ENCODE assay signal across 23 mouse cellular contexts in the genomic region with DNA sequence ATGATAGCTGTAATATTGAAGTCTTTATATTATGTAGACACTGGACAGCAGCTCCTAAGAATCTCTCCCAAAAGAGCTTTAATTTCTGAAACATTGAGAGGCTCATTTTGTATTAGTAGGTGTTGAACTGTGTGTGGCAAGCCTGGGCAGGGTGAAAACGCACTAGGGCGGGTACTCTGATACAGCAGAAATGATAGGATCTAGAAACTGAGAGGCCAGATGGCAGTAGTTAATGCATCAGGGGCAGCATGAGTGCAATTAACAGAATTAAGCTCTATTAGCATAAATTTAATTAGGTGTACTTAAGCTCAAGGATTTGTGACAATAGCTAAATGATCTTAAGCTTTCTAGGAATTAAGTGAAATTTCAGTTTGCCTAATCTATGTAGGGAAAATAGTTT.
DNase-seq lines count a peak whose midpoint lies in the region; ATAC-seq lines count a peak whose summit lies in the region.
"Had no signal": no experiment of that assay in that cellular context is flagged by ENCODE, and none has a peak within 500 bp of the region (broad histone marks: within the 10 kb centered on the region; RNA-seq: fewer than 3 reads in every experiment).

No protein-coding gene starts in this region.

- WGBS in forebrain, embryonic 11.5 days = 44% methylated on average over 2 of the region's 2 CpGs
- 45% methylated on average over 2 of the region's 2 CpGs for WGBS in forebrain, embryonic 10.5 days
- WGBS in neural tube, embryonic 12.5 days = 60% methylated on average over 2 of the region's 2 CpGs
- 47% methylated on average over 2 of the region's 2 CpGs for WGBS in midbrain, embryonic 14.5 days

- DNase-seq in forebrain, embryonic 11.5 days (ENCODE audit: low spot score) = no peak
- no peak for DNase-seq in forebrain, embryonic 10.5 days (ENCODE audit: extremely low spot score, low spot score)
- DNase-seq in neural tube, embryonic 10.5 days (ENCODE audit: extremely low spot score, low spot score) = no peak
- peak; percentile 25 for DNase-seq in midbrain, embryonic 14.5 days
- DNase-seq in kidney, postnatal 10 days = no peak
- no peak for DNase-seq in layer of hippocampus, postnatal 36 days
- DNase-seq: adrenal gland, postnatal 25 days; cerebellum, adult 18-20 months; gastrocnemius, postnatal 14 days; heart, postnatal 4 days; kidney, adult 9 months; kidney, postnatal 36 days; lung, adult 2 months; lung, postnatal 4 days; thymus, adult 2 months had no signal

- H3K36me3 ChIP-seq in forebrain, embryonic 11.5 days (ENCODE audit: control insufficient read depth, insufficient read depth, low read length) = no peaks in the 10 kb centered on the region
- H3K36me3 ChIP-seq in forebrain, embryonic 10.5 days (replicated peaks) = no peaks in the 10 kb centered on the region
- no peaks in the 10 kb centered on the region for H3K36me3 ChIP-seq in neural tube, embryonic 12.5 days
- no peaks in the 10 kb centered on the region for H3K36me3 ChIP-seq in midbrain, embryonic 14.5 days (ENCODE audit: control insufficient read depth, insufficient read depth, low read length)
- H3K36me3 ChIP-seq: embryonic facial prominence, embryonic 10.5 days; heart, embryonic 15.5 days; intestine, embryonic 15.5 days; stomach, embryonic 15.5 days had no signal

- no peaks in the 10 kb centered on the region for H3K4me1 ChIP-seq in forebrain, embryonic 11.5 days (replicated peaks; ENCODE audit: control insufficient read depth, insufficient read depth, low read length)
- H3K4me1 ChIP-seq in forebrain, embryonic 10.5 days = no peaks in the 10 kb centered on the region
- no peaks in the 10 kb centered on the region for H3K4me1 ChIP-seq in neural tube, embryonic 12.5 days
- H3K4me1 ChIP-seq in midbrain, embryonic 14.5 days (ENCODE audit: control insufficient read depth, insufficient read depth, low read length) = no peaks in the 10 kb centered on the region
- H3K4me1 ChIP-seq: embryonic facial prominence, embryonic 10.5 days; heart, embryonic 15.5 days; intestine, embryonic 15.5 days; stomach, embryonic 15.5 days had no signal

- H3K27ac ChIP-seq in forebrain, embryonic 11.5 days (ENCODE audit: low read depth, low read length) = no peak overlapping the region
- H3K27ac ChIP-seq in forebrain, embryonic 10.5 days = no peak overlapping the region
- no peak overlapping the region for H3K27ac ChIP-seq in neural tube, embryonic 12.5 days
- no peak overlapping the region for H3K27ac ChIP-seq in midbrain, embryonic 14.5 days (replicated peaks; ENCODE audit: low read depth, low read length)
- H3K27ac ChIP-seq: embryonic facial prominence, embryonic 10.5 days; heart, embryonic 15.5 days; intestine, embryonic 15.5 days; stomach, embryonic 15.5 days had no signal

- H3K9ac ChIP-seq in forebrain, embryonic 11.5 days (ENCODE audit: low read length) = no peak overlapping the region
- no peak overlapping the region for H3K9ac ChIP-seq in neural tube, embryonic 12.5 days
- H3K9ac ChIP-seq in midbrain, embryonic 14.5 days (replicated peaks; ENCODE audit: low read length) = no peak overlapping the region
- H3K9ac ChIP-seq: heart, embryonic 15.5 days; intestine, embryonic 15.5 days; stomach, embryonic 15.5 days had no signal

- no peak overlapping the region for H3K4me2 ChIP-seq in forebrain, embryonic 11.5 days (ENCODE audit: low read depth, low read length, severe bottlenecking)
- H3K4me2 ChIP-seq in neural tube, embryonic 12.5 days (replicated peaks) = no peak overlapping the region
- H3K4me2 ChIP-seq in midbrain, embryonic 14.5 days (ENCODE audit: low read length) = no peak overlapping the region
- H3K4me2 ChIP-seq: heart, embryonic 15.5 days; intestine, embryonic 15.5 days; liver, embryonic 11.5 days; stomach, embryonic 15.5 days had no signal

- no peaks in the 10 kb centered on the region for H3K27me3 ChIP-seq in forebrain, embryonic 11.5 days (ENCODE audit: control insufficient read depth, insufficient read depth, low read length)
- no peaks in the 10 kb centered on the region for H3K27me3 ChIP-seq in forebrain, embryonic 10.5 days (ENCODE audit: poor library complexity, severe bottlenecking)
- H3K27me3 ChIP-seq in neural tube, embryonic 12.5 days (replicated peaks) = no peaks in the 10 kb centered on the region
- H3K27me3 ChIP-seq in midbrain, embryonic 14.5 days (ENCODE audit: control insufficient read depth, insufficient read depth, low read length) = no peaks in the 10 kb centered on the region
- H3K27me3 ChIP-seq: CH12.LX; heart, embryonic 15.5 days; intestine, embryonic 15.5 days; stomach, embryonic 15.5 days had no signal

- peak; percentile 86 for ATAC-seq in forebrain, embryonic 11.5 days (replicated peaks; ENCODE audit: low FRiP score)
- ATAC-seq in neural tube, embryonic 12.5 days (ENCODE audit: low FRiP score, low read depth) = peak; percentile 82
- ATAC-seq in midbrain, embryonic 14.5 days (ENCODE audit: low FRiP score, low TSS enrichment) = peak; percentile 71; the same call in 1 of the 2 replicates
- no peak for ATAC-seq in megakaryocyte, adult 5-6 weeks (ENCODE audit: poor library complexity, severe bottlenecking)
- ATAC-seq: intestine, embryonic 15.5 days had no signal

- H3K9me3 ChIP-seq in forebrain, embryonic 11.5 days (ENCODE audit: control insufficient read depth, low read length) = no peaks in the 10 kb centered on the region
- no peaks in the 10 kb centered on the region for H3K9me3 ChIP-seq in forebrain, embryonic 10.5 days
- H3K9me3 ChIP-seq in neural tube, embryonic 12.5 days = no peaks in the 10 kb centered on the region
- no peaks in the 10 kb centered on the region for H3K9me3 ChIP-seq in midbrain, embryonic 14.5 days (ENCODE audit: control insufficient read depth, low read length)
- H3K9me3 ChIP-seq: embryonic facial prominence, embryonic 10.5 days; heart, embryonic 15.5 days; intestine, embryonic 15.5 days; stomach, embryonic 15.5 days had no signal

- H3K4me3 ChIP-seq in forebrain, embryonic 11.5 days (ENCODE audit: low read depth, low read length) = no peak overlapping the region
- H3K4me3 ChIP-seq in forebrain, embryonic 10.5 days = no peak overlapping the region
- no peak overlapping the region for H3K4me3 ChIP-seq in neural tube, embryonic 12.5 days
- no peak overlapping the region for H3K4me3 ChIP-seq in midbrain, embryonic 14.5 days (replicated peaks; ENCODE audit: low read depth, low read length)
- H3K4me3 ChIP-seq: embryonic facial prominence, embryonic 10.5 days; heart, embryonic 15.5 days; intestine, embryonic 15.5 days; stomach, embryonic 15.5 days had no signal
